Mouse (Mus musculus) spleen, postnatal 4 days (tissue): ENCODE measurements around the gene Kdm4d.
"Not testable (repeated sequence)": the region's sequence is repeated elsewhere in the genome, so short reads cannot be mapped to it uniquely, and the experiment has no call there.

Experiments used
- DNase-seq, 2 experiments: peaks; one replicate each; pipeline ENCODE4 v3.0.0; 2022; ENCODE audit warnings: low spot score in 2 of 2

Gene Kdm4d

DNA sequence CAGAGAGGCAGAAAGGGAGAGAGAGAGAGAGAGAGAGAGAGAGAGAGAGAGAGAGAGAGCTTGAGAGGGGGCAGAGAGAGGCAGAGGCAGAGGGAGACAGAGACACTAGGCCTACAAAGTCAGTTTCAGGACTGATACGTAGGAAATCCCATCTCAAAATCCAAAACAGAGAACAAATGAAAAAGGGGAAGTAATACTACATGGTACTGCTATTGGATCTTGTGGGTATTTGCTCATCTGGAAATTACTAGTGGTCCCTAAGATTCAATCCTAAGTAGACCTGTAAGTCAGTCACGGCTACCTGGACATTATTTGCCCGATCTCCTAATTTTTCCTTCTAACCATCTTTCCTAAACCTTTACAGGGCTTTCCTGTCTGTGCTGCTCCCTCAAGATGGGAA, 44.0 kb downstream of the Kdm4d start:
- DNase-seq: no peak

DNA sequence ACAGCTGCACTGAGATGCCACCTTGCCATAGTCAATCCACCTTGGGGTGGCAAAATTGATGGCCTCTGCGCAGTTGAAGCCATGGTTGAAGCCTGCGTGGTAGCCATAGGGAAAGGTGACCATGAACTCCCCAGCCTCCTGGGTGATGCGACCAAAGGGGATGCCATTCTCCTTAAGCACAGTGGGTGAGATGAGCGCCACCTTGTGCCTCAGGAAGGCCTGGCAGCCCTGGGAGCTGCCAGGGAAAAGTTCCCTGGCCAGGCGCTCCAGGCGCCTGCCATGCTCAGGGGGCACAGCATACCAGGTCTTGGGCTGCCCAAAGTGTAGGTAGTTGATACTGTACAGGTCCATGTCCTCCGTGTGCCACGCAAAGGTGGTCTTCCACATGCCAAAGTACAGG, 49.2 kb downstream of the Kdm4d start:
- DNase-seq: not testable (repeated sequence)

DNA sequence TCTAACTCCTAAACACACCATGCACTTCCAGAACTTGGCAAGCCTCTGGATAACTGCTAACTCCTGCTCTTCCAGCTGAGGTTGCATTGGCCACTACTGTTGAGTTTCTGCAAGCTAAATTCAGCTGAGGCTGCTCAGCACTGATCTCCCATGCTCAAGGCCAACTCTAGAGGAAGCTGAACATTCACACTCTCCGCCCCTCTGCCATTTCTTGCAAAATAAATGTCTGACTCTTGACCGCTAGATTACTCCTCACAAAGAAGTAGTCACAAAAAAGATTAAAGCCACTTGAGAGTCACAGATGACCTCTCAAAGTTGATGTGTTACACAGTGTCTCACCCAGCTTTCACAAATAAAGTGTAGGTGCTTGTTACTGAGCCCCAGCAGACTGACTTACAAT, 53.2 kb downstream of the Kdm4d start:
- DNase-seq: not testable (repeated sequence)

DNA sequence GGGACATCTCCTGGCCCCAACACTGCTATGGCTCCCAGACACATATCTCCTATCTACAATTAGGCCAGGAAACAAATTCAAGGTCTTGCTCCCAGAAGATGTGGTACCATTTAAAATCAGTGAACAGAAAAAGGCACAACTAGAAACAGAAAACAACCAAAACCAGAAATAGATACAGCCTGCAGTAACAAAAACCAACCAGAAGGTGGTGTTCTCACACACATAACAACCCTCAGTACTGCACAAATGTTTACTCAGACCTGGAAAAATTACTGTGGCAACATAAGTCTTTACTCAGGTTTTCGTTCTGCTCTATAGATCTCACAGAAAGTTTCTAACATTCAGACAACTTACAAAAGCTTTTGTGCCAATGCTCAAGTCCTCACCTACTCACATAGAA, 59.9 kb downstream of the Kdm4d start:
- no peak for DNase-seq

DNA sequence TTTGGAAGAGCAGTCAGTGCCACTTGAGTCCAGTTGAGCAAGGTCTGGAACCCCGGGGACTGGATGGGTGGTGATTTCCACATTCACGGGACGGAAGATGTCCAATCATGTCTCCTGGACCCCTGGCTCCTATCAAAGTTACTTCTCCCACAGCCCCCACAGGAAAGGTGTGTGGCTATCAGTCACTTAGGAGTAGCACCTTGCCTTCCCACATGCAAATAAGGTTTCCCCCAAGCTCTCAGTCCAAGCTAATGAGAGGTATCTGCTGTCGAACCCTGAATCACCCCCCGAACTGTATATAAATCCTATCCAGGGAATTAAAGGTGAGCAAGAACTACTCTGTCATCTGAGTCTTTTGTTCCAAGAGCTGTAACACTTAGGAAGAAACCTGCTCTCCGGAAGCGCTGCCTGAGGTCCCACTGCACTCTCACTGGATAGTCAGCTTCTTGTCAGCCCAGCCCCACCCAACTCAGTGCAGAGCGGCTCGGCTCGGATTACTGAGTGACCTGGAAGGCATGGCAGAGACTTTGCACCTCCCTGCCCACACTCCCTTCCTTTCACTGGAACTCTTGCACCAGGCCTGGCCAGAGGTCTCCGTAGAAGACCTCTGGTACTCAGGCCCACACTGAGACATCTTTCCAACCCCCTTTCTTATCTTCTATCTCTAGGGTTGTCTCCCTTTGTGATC, 66.9 kb downstream of the Kdm4d start:
- DNase-seq: no peak
